Mouse (Mus musculus) olfactory bulb, adult 2 months (tissue): ENCODE data around the gene Gm9639.
"Not testable (repeated sequence)": the region's sequence is repeated elsewhere in the genome, so short reads cannot be mapped to it uniquely, and the experiment has no call there.

Experiments
- CTCF ChIP-seq: fragments of 200-500 bp; IDR thresholded peaks from 2 replicates; pipeline ENCODE4 v1.5.1; 2012; ENCODE audit warnings: low read depth, mild to moderate bottlenecking, low read length, moderate library complexity; ENCODE audit not compliant: insufficient read depth
- POLR2A ChIP-seq: fragments of 200-500 bp; IDR thresholded peaks from 2 replicates; pipeline ENCODE4 v1.6.1; 2012; ENCODE audit warnings: mild to moderate bottlenecking, low read depth, low read length, moderate library complexity; ENCODE audit not compliant: insufficient read depth

- not testable (repeated sequence) for TF ChIP-seq POLR2A, CTCF
These were observed 3.5 kb upstream of the Gm9639 start for GRCm38 (mm10) chr10:77798164-77798920.
